Mouse (Mus musculus): ENCODE results near the gene Glmp.

DNA sequence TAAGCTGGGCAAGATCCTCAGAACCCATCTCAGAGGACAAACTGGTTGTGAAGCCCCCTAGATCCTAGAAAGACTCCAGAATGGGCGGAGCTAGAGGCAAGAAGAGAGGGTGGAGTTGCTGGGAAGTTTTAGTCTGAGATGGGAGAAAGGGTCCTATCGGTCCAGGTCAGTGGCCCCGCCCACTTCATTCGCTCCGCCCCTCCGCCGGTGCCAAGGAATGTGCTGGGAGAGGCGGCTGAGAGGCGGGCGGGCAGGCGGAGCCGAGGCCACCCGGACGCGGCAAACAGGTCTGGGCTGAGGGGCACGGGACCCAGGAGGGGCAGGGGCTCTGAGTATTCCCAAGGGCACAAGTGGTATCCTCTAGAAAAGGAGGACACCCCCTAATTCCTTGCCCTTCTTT lies 39.5 kb downstream of the Glmp start, which contains the start of gene Paqr6:
- no peak for TF ChIP-seq CTCF (IDR thresholded peaks at IDR 0.05; ENCODE audit: low read depth)
- no peak for TF ChIP-seq EP300 (IDR thresholded peaks at IDR 0.05; ENCODE audit: low read depth)

Measured in liver, postnatal 0 days (tissue).